Mouse (Mus musculus) forebrain, embryonic 16.5 days (tissue): ENCODE results near the gene Sirt5. TPM values are rescaled to one million over a fixed set of nuclear protein-coding genes. Genes with fewer than 3 reads are reported as not detected.

Experiments used
- polyA plus RNA-seq: library from polyadenylated mRNA; unstranded; fragments of >200 nt; fragmentation: Nextera tagmentation; extraction: Ambion mirVana; gene quantifications from 2 replicates; pipeline ENCODE4 v1.2.1, GENCODE M21; 2015

The Sirt5 gene
- polyA plus RNA-seq, 1 experiment from 2014 or later, result 38.7 TPM

Other genes with a start within 250 kb of the Sirt5 start
- gene Tbc1d7, start 194.0 kb upstream of the Sirt5 start, polyA plus RNA-seq, result 81.5 and 81.9 TPM in 2 replicates
- 2.1 and 2.3 TPM in 2 replicates for gene Gfod1, start 61.3 kb upstream of the Sirt5 start, polyA plus RNA-seq
- gene Nol7, start 32.9 kb downstream of the Sirt5 start, polyA plus RNA-seq, result 152 and 167 TPM in 2 replicates
- gene Ranbp9, start 115.8 kb downstream of the Sirt5 start, polyA plus RNA-seq, result 11.9 and 12.1 TPM in 2 replicates
- 6.9 TPM in 2 replicates for gene Mcur1, start 194.7 kb downstream of the Sirt5 start, polyA plus RNA-seq